Mouse (Mus musculus) yolk sac, embryonic 10.5 days (tissue): ENCODE data around the gene R3hdml.
A peak's percentile ranks its signal among the peaks of the same experiment; 100 is the strongest.

Experiments
- DNase-seq: peaks from one replicate; pipeline ENCODE4 v3.0.0-alpha.2; 2017; ENCODE audit warnings: low spot score

The R3hdml gene

GRCm38 (mm10) chr2:163540231-163541117 is 48.4 kb downstream of the R3hdml start:
- DNase-seq = peak; percentile 90

- peak; percentile 81 for DNase-seq
Measured at GRCm38 (mm10) chr2:163541568-163542182, 49.6 kb downstream of the R3hdml start.

- DNase-seq = no peak
Measured at GRCm38 (mm10) chr2:163542674-163543073, 50.6 kb downstream of the R3hdml start.

GRCm38 (mm10) chr2:163546623-163547318 is 54.7 kb downstream of the R3hdml start:
- DNase-seq = peak; percentile 89

GRCm38 (mm10) chr2:163548822-163549221 is 56.7 kb downstream of the R3hdml start:
- peak; percentile 59 for DNase-seq

GRCm38 (mm10) chr2:163549786-163550185 is 57.7 kb downstream of the R3hdml start:
- peak; percentile 73 for DNase-seq
